ENCODE assay signal across 8 mouse cellular contexts in the genomic region with DNA sequence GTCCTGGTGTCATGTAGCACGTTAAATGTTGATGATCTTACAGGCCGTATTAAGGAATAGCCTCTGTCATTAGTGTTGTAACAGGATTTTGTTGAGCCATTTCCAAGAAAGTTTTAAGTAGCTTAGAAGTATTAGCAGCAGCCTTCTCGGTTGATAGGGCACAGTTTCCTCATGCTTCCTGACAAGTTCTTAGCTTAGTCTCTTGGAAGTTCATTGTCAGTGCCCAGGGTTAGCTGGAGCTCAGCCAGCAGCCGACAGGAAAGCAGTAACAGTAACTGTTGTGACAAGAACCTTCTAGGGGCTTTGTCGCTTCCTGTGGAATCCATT. TPM values are rescaled to one million over a fixed set of nuclear protein-coding genes. Genes with fewer than 3 reads are reported as not detected.
A peak's percentile ranks its signal among the peaks of the same experiment; 100 is the strongest.
DNase-seq lines count a peak whose midpoint lies in the region; ATAC-seq lines count a peak whose summit lies in the region.

No protein-coding gene starts in this region.

- 29% methylated on average over 5 of the region's 5 CpGs for WGBS in heart, embryonic 12.5 days
- 17% methylated on average over 5 of the region's 5 CpGs for WGBS in limb, embryonic 13.5 days

- peak; percentile 41 for DNase-seq in embryo, embryonic 11 days
- no peak for DNase-seq in embryo, embryonic 10 days (ENCODE audit: low spot score)
- DNase-seq in CD4-positive, CD25-positive, alpha-beta regulatory T cell, adult 2 months (ENCODE audit: low read depth, low spot score) = peak; percentile 16
- no peak for DNase-seq in ovary, adult 18-20 months (ENCODE audit: low spot score)
- no peak for DNase-seq in frontal cortex, postnatal 14 days (ENCODE audit: low spot score in 2 of 2)

- no peak overlapping the region for H3K9ac ChIP-seq in heart, embryonic 12.5 days
- no peak overlapping the region for H3K9ac ChIP-seq in limb, embryonic 13.5 days

- no peak for ATAC-seq in heart, embryonic 12.5 days (ENCODE audit: insufficient number of reproducible peaks, low FRiP score)
- ATAC-seq in limb, embryonic 13.5 days (ENCODE audit: low FRiP score, low read depth) = no peak
- no peak for ATAC-seq in monocyte, adult 5-6 weeks (replicated peaks; ENCODE audit: insufficient number of reproducible peaks, low FRiP score, low TSS enrichment, poor library complexity, severe bottlenecking)

- no peaks in the 10 kb centered on the region for H3K27me3 ChIP-seq in heart, embryonic 12.5 days (replicated peaks)
- H3K27me3 ChIP-seq in limb, embryonic 13.5 days = no peaks in the 10 kb centered on the region

- peak overlapping the region; percentile 82 for H3K27ac ChIP-seq in heart, embryonic 12.5 days (ENCODE audit: poor library complexity, severe bottlenecking)
- H3K27ac ChIP-seq in limb, embryonic 13.5 days = peak overlapping the region; percentile 33; the same call in 1 of the 2 replicates

- 0 out of 2 replicates have a peak overlapping the region, but pooled peaks have one; percentile 20 for H3K4me2 ChIP-seq in heart, embryonic 12.5 days
- H3K4me2 ChIP-seq in limb, embryonic 13.5 days (replicated peaks) = 0 out of 2 replicates have a peak overlapping the region, but pooled peaks have one; percentile 21

- H3K4me1 ChIP-seq in heart, embryonic 12.5 days (replicated peaks) = peaks cover 58% of the 10 kb centered on the region
- H3K4me1 ChIP-seq in limb, embryonic 13.5 days = peaks cover 49% of the 10 kb centered on the region

- no peak overlapping the region for H3K4me3 ChIP-seq in heart, embryonic 12.5 days
- no peak overlapping the region for H3K4me3 ChIP-seq in limb, embryonic 13.5 days

- peaks cover 44% of the 10 kb centered on the region for H3K36me3 ChIP-seq in heart, embryonic 12.5 days
- peaks cover 40% of the 10 kb centered on the region for H3K36me3 ChIP-seq in limb, embryonic 13.5 days

- H3K9me3 ChIP-seq in heart, embryonic 12.5 days (replicated peaks) = no peaks in the 10 kb centered on the region
- no peaks in the 10 kb centered on the region; the same call in 1 of the 2 replicates for H3K9me3 ChIP-seq in limb, embryonic 13.5 days

RNA-seq across cellular contexts. Expression of gene B4galt4, which starts 14.1 kb away (rescaled TPM):
- polyA plus RNA-seq in heart, embryonic 12.5 days (2016; fragmentation: Nextera tagmentation; extraction: Ambion mirVana) = 26.6 and 29.8 TPM in 2 replicates
- 36.7 and 37.2 TPM in 2 replicates for polyA plus RNA-seq in limb, embryonic 13.5 days (2015; fragmentation: Nextera tagmentation; extraction: Ambion mirVana)
- total RNA-seq in monocyte, adult 5-6 weeks (2017) = 3.7 to 8.1 TPM (median 7.8 TPM) in 3 replicates

RNA-seq across cellular contexts. Expression of gene Arhgap31, which starts 43.1 kb away (rescaled TPM):
- 43.1 and 47.7 TPM in 2 replicates for polyA plus RNA-seq in heart, embryonic 12.5 days (2016; fragmentation: Nextera tagmentation; extraction: Ambion mirVana)
- polyA plus RNA-seq in limb, embryonic 13.5 days (2015; fragmentation: Nextera tagmentation; extraction: Ambion mirVana) = 13.3 and 14.5 TPM in 2 replicates
- total RNA-seq in monocyte, adult 5-6 weeks (2017) = 8.6 to 14.4 TPM (median 13.7 TPM) in 3 replicates

RNA-seq across cellular contexts. Expression of gene Upk1b, which starts 44.0 kb away (rescaled TPM):
- 21.2 and 21.4 TPM in 2 replicates for polyA plus RNA-seq in heart, embryonic 12.5 days (2016; fragmentation: Nextera tagmentation; extraction: Ambion mirVana)
- 12.1 and 12.9 TPM in 2 replicates for polyA plus RNA-seq in limb, embryonic 13.5 days (2015; fragmentation: Nextera tagmentation; extraction: Ambion mirVana)
- not detected in 3 replicates for total RNA-seq in monocyte, adult 5-6 weeks (2017)

Comparison
In these comparisons a context has a peak if more than half of its experiments do, and no peak if none do; other contexts are left out.
1. DNase-seq: peak in embryo, embryonic 11 days (single experiment) and CD4-positive, CD25-positive, alpha-beta regulatory T cell, adult 2 months (single experiment); none in embryo, embryonic 10 days (single experiment), ovary, adult 18-20 months (single experiment) and frontal cortex, postnatal 14 days (0 of 2).